Mouse (Mus musculus) adrenal gland, adult 8-10 months (tissue): ENCODE measurements around the gene Sst. TPM values are rescaled to one million over a fixed set of nuclear protein-coding genes. Genes with fewer than 3 reads are reported as not detected.

Source experiments
- DNase-seq: peaks from one replicate; pipeline ENCODE4 v3.0.0; 2022
- total RNA-seq, 4 experiments: library from RNA; stranded (reverse); gene quantifications; 2 replicates each; pipeline ENCODE4 v1.2.4; 2022

Sst gene
- total RNA-seq, 4 experiments from 2014 or later, result 0.43 TPM; not detected in 3

- no peak for DNase-seq
Observed at GRCm38 (mm10) chr16:23885098-23885497, 5.7 kb downstream of the Sst start.

DNA sequence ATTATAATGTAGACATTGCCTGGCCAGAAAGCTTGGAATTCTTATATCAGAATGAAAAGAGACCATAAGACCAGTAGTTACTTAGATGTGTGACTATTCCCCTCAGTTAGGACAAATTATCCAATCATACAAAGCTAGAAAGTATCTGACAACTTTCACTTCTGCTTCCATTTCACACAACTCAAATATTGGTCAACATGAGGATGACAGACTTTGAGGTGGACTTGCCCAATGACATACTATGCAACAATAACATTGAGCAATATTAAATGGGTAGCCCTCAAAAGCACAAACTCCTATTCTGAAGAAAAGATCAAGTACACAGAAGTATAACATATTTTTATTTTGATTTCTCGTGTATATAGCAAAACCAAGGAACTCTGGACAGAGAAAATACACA, 35.5 kb downstream of the Sst start:
- no peak for DNase-seq

- DNase-seq, result no peak
Observed at GRCm38 (mm10) chr16:23849720-23850119, 41.0 kb downstream of the Sst start.

GRCm38 (mm10) chr16:23849176-23849575, 41.6 kb downstream of the Sst start:
- no peak for DNase-seq

DNA sequence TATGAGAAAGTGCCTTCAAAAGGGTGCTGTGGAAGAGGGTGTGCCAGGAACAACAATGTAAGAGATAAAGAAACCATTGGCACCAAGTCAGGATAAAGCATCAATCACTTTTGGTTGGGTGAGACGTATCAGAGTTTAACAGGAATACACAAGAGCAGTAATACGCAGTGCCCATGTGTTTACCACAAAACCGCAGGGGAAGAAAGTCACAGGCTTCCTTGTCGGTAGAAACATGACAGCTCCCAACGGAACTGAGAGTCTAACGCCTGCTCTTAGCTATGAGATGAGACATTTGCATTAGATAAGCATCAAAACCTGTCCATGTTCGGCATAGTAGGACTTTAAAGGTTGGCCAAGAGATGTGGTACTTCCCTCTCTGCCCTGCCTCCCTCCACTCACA, 46.1 kb downstream of the Sst start:
- DNase-seq, result no peak

- DNase-seq, result no peak
Observed at GRCm38 (mm10) chr16:23842609-23843008, 48.1 kb downstream of the Sst start.

Other genes starting within 250 kb of the Sst start
- gene Rtp2, start 41.4 kb upstream of the Sst start, total RNA-seq, result not detected
- not detected for gene Gm37419, start 97.5 kb upstream of the Sst start, total RNA-seq
- gene Bcl6, start 97.9 kb upstream of the Sst start, total RNA-seq, result 10 to 100 TPM; 11.5 to 65.2 (median 59.2) TPM